Mouse (Mus musculus): ENCODE data around the gene Ctf2.

DNA sequence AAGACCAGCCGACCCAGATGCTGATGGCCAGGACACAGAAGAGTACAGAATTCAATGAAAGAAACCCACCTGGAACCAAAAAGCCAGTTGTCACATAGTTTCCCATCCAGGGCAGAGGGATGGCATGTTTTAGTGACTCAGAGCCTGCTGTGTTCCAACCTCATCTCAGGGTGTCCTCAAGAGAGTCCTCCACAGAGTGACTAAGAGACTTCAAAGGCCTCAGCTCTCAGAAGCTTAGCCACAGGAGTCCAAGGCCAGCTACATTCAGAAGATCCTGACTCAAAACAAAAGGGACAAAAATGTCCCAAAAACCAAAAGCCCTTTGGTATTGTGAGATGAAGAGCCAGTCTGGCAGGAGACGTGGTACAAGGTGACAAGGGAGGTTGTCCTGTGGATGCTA, 53.2 kb downstream of the Ctf2 start:
- TF ChIP-seq CTCF (IDR thresholded peaks at IDR 0.05; ENCODE audit: low read depth, low read length) (no peak), POLR2A (IDR thresholded peaks at IDR 0.05; ENCODE audit: extremely low read depth, insufficient read depth, low read length) (no peak)
